Mouse (Mus musculus) forebrain, embryonic 10.5 days (tissue): ENCODE measurements around the gene Ndel1. TPM values are rescaled to one million over a fixed set of nuclear protein-coding genes. Genes with fewer than 3 reads are reported as not detected.

Experiments
- DNase-seq: peaks from one replicate; pipeline ENCODE4 v3.0.0-alpha.2; 2017; ENCODE audit warnings: low spot score; ENCODE audit errors: extremely low spot score
- H3K27ac ChIP-seq: fragments of 300-500 bp; sonication (generic); 2 replicates; pipeline ENCODE4 v1.5.1; 2016; ENCODE audit warnings: mild to moderate bottlenecking
- H3K27me3 ChIP-seq: fragments of 300-500 bp; sonication (generic); 2 replicates; pipeline ENCODE4 v1.6.1; 2016; ENCODE audit warnings: mild to moderate bottlenecking; ENCODE audit not compliant: poor library complexity, severe bottlenecking
- H3K36me3 ChIP-seq: fragments of 300-500 bp; sonication (generic); replicated peaks from 2 replicates; pipeline ENCODE4 v1.6.1; 2016; ENCODE audit warnings: mild to moderate bottlenecking, moderate library complexity
- H3K4me1 ChIP-seq: fragments of 300-500 bp; sonication (generic); 2 replicates; pipeline ENCODE4 v1.6.1; 2016
- H3K4me3 ChIP-seq: fragments of 300-500 bp; sonication (generic); 2 replicates; pipeline ENCODE4 v1.5.1; 2016; ENCODE audit warnings: mild to moderate bottlenecking, moderate library complexity
- H3K9me3 ChIP-seq: fragments of 300-500 bp; sonication (generic); 2 replicates; pipeline ENCODE4 v1.6.1; 2016; ENCODE audit warnings: mild to moderate bottlenecking, moderate library complexity
- WGBS: fragments of 180-500 bp; shearing (Covaris S2); methylation state at CpG from one replicate; pipeline ENCODE4 v1.1.7; 2016; 5-methylcytosine and 5-hydroxymethylcytosine counted together
- polyA plus RNA-seq: library from polyadenylated mRNA; unstranded; fragments of >200 nt; fragmentation: Nextera tagmentation; extraction: Ambion mirVana; gene quantifications from 2 replicates; pipeline ENCODE4 v1.2.1, GENCODE M21; 2016

Ndel1 gene
- polyA plus RNA-seq, 1 experiment from 2014 or later, result 51.3 TPM

DNA sequence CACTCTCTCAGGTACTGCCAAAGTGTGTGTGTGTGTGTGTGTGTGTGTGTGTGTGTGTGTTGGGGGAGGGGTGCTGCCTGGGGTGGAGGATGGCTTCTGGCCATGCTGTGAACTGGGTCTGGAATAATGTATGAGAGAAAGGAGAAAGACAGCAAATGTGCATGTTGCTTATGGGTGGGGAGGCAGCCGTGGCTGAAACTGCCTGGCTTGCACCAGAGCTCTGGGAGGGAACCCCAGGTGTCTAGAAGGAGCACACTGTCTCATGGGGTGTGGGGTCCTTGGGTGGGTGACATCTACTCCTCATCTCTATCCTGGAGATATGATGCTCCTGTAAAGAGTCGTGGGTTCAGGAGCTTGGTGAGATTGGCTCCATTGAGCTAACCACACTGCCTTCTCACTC, 17.0 kb upstream of the Ndel1 start:
- Histone ChIP-seq H3K4me1 (peaks cover 7% of the 10 kb centered on the region; the same call in 1 of the 2 replicates), H3K36me3 (no peaks in the 10 kb centered on the region), H3K4me3 (no peak overlapping the region), H3K27me3 (no peaks in the 10 kb centered on the region), H3K9me3 (no peaks in the 10 kb centered on the region), H3K27ac (no peak overlapping the region)
- 79% methylated on average over 2 of the region's 2 CpGs for WGBS
- no peak for DNase-seq

DNA sequence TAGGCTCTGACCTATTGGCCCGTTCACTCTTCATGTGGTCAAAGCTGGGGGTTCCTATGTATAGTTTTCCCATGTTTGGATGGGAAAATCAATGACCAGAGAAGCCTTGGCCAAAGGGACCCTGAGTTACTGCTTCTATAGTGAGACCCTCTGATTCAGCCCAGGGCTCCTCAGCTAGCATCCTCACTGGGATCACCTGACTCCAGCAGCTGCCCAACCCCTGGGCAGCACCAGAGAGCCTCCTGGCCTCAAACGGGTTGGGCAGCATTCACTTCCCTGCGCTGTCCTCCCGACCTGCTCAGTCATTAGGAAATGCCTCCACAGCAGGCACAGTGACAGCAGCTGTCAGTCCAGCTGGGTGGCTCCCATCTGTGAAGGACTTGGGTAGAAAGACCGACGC, 16.6 kb upstream of the Ndel1 start, which contains the start of gene Rnf222:
Gene Rnf222, plus strand, starts transcription at position 301 of the 400 bp plus-strand sequence.
- peaks cover 7% of the 10 kb centered on the region; the same call in 1 of the 2 replicates for H3K4me1 ChIP-seq
- no peak within 1 kb of the TSS for H3K4me3 ChIP-seq
- no peaks in the 10 kb centered on the region for H3K27me3 ChIP-seq
- DNase-seq, result no peak
- WGBS, result 45% methylated on average over 6 of the region's 6 CpGs
- no peaks in the 10 kb centered on the region for H3K9me3 ChIP-seq
- no peaks in the 10 kb centered on the region for H3K36me3 ChIP-seq
- no peak within 1 kb of the TSS for H3K27ac ChIP-seq

DNA sequence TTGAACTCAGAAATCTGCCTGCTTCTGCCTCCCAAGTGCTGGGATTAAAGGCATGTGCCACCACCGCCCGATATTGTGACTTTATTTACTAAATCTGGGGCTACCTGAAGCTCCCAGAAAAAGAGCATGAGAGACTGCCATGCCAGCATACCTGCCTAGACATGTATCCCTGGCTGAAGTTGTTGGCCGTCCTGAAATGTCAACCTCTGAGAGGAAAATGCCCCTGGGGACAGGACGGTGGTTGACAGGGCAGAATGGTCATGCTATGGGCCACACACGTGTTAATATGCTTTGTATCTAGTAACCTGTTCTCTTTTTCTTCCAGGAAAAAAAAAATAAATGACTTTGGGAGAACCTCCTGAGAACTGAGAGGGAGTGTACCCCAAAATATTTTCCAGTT, 14.4 kb upstream of the Ndel1 start:
- Histone ChIP-seq H3K9me3 (no peaks in the 10 kb centered on the region), H3K4me1 (no peaks in the 10 kb centered on the region; the same call in 1 of the 2 replicates), H3K27ac (no peak overlapping the region), H3K4me3 (no peak overlapping the region), H3K27me3 (no peaks in the 10 kb centered on the region), H3K36me3 (no peaks in the 10 kb centered on the region)
- 82% methylated on average over 5 of the region's 5 CpGs for WGBS
- DNase-seq, result no peak

DNA sequence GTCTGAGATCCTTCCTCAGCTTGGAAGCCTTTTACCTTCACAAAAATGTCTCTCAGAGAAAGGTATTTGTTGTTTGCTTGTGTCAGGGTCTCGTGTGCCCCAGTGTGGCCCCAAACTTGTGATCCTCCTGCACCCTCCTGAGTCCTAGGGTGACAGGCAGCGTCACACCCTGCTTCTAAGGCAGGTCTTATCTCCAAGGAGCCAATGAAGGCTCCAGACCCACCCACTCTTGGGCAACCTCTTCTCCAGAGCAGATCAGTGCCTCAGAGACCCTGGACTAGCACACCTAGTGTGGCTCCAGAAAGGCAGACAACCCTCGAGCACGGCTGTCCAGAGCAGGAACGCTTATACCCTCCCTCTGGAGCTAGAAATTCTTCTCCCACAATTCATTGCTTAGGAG, 12.7 kb upstream of the Ndel1 start:
- DNase-seq, result no peak
- H3K4me1 ChIP-seq, result no peaks in the 10 kb centered on the region; the same call in 1 of the 2 replicates
- H3K36me3 ChIP-seq, result no peaks in the 10 kb centered on the region
- no peak overlapping the region for H3K4me3 ChIP-seq
- H3K9me3 ChIP-seq, result no peaks in the 10 kb centered on the region
- no peaks in the 10 kb centered on the region for H3K27me3 ChIP-seq
- H3K27ac ChIP-seq, result no peak overlapping the region
- WGBS, result 81% methylated on average over 5 of the region's 5 CpGs

DNA sequence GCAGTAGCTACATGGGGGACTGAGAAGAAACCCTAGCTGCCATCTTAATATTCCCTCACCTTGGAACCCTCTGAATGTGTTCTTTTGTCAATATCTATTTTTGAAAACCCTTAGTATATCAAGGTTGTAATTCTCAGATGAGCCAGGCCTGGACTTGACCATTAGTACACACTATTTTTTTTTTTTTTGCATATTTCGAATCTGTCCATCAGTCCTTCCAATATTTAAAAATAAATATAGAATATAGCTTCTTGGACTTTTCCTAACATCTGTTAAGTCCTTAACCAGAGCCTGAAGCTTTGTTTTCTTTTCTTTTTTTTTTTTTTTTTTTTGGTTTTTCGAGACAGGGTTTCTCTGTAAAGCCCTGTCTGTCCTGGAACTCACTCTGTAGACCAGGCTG, 12.2 kb upstream of the Ndel1 start:
- Histone ChIP-seq H3K36me3 (no peaks in the 10 kb centered on the region), H3K4me3 (no peak overlapping the region)

DNA sequence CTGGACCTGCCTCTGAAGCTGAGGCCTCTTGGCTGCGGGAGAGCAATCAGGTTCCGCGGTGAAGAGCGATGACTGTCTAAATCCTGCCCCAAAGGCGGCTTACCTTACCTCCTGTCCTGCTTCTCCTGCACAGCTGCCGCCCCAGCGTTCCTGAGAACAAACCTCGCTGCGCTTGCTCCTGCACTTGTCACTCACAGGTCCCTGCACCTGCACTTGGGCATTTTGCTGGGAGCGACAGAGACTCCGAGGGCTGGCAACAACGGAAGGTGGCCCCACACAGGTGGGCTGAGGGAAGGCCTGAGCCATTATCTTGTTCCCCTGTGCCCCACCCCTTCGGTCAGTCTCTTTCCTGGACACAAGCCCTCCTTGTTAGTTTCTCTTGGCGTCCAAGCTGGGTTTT, 10.4 kb upstream of the Ndel1 start:
- Histone ChIP-seq H3K36me3 (no peaks in the 10 kb centered on the region), H3K27ac (no peak overlapping the region), H3K4me3 (no peak overlapping the region), H3K27me3 (no peaks in the 10 kb centered on the region), H3K4me1 (no peaks in the 10 kb centered on the region), H3K9me3 (no peaks in the 10 kb centered on the region)
- WGBS, result 16% methylated on average over 14 of the region's 14 CpGs
- no peak for DNase-seq

More for the DNA sequence above, 12.2 kb upstream of the Ndel1 start:
- Histone ChIP-seq H3K4me1 (no peaks in the 10 kb centered on the region; the same call in 1 of the 2 replicates), H3K9me3 (no peaks in the 10 kb centered on the region), H3K27ac (no peak overlapping the region), H3K27me3 (no peaks in the 10 kb centered on the region)
- no peak for DNase-seq
- 76% methylated on average over 2 of the region's 2 CpGs for WGBS

DNA sequence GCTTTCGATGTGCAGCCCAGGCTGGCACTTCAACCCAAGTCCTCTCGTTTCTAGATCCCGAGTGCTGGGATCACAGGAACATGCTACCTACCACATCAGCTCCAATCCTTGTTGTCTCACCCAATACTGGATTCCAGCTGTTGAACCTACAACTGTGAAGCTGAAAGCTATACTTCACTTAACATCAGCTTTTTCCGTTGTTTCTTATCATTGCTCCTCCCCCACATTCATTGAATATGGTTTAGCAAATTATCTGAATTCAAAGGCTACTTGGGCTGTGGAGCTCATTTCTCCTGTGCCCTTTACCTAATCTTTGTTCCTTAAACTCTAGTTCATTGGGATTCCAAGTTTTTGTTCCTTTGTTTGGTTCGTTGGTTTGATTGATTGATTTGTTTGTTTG, 7.2 kb upstream of the Ndel1 start:
- Histone ChIP-seq H3K9me3 (no peaks in the 10 kb centered on the region), H3K4me3 (no peak overlapping the region), H3K36me3 (no peaks in the 10 kb centered on the region), H3K27me3 (no peaks in the 10 kb centered on the region), H3K27ac (no peak overlapping the region), H3K4me1 (no peaks in the 10 kb centered on the region)
- DNase-seq, result no peak
- WGBS, result 90% methylated on average over 5 of the region's 5 CpGs

DNA sequence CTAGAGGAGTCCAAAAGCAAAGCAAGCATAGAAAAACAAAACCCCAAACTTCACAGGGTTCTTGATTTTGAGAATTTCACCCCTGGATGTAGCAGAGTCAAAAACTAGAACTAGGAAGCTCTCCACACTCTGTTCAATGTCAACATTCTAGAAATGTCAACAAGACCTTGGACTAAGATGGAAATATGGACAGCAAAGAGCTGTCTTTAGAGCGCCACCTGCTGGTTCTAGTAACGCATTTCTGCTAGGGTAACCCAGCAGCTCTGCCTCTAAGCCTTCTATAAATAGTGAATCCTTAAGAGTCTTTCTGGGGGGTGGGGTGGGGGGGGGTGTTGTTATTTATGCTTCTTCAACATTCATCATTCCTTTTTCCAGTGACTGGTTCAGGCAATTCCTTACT, 3.2 kb upstream of the Ndel1 start:
- WGBS, result 0% methylated on average over 2 of the region's 2 CpGs
- Histone ChIP-seq H3K4me1 (peaks cover 5% of the 10 kb centered on the region; the same call in 1 of the 2 replicates), H3K9me3 (no peaks in the 10 kb centered on the region), H3K36me3 (no peaks in the 10 kb centered on the region), H3K27me3 (no peaks in the 10 kb centered on the region), H3K4me3 (no peak overlapping the region), H3K27ac (no peak overlapping the region)
- peak; percentile 45 for DNase-seq

DNA sequence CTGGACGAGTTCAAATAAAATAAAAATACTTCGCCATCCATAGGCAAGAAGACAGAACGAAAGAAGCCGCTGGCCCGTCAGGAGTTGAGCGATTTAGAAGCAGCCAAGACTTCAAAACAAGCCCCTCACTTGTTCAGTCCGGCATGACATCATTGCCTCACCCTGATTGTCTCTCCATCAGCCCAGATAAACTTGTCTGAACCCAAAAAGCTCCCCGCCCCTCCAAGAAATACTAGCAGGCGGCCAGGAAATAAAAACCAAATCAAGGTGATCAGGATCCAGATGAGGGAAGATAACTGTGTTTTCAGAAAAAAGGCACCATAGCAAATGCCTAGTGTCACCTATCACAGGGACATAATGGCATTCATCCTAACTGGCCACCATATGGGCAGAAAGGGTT, 381 bp downstream of the Ndel1 start:
- H3K27me3 ChIP-seq, result no peaks in the 10 kb centered on the region
- H3K4me3 ChIP-seq, result no peak overlapping the region
- 0 out of 2 replicates have a peak overlapping the region, but pooled peaks have one; percentile 40 for H3K27ac ChIP-seq
- H3K36me3 ChIP-seq, result no peaks in the 10 kb centered on the region
- no peaks in the 10 kb centered on the region for H3K9me3 ChIP-seq
- WGBS, result 89% methylated on average over 9 of the region's 9 CpGs
- no peak for DNase-seq
- peaks cover 5% of the 10 kb centered on the region; the same call in 1 of the 2 replicates for H3K4me1 ChIP-seq

DNA sequence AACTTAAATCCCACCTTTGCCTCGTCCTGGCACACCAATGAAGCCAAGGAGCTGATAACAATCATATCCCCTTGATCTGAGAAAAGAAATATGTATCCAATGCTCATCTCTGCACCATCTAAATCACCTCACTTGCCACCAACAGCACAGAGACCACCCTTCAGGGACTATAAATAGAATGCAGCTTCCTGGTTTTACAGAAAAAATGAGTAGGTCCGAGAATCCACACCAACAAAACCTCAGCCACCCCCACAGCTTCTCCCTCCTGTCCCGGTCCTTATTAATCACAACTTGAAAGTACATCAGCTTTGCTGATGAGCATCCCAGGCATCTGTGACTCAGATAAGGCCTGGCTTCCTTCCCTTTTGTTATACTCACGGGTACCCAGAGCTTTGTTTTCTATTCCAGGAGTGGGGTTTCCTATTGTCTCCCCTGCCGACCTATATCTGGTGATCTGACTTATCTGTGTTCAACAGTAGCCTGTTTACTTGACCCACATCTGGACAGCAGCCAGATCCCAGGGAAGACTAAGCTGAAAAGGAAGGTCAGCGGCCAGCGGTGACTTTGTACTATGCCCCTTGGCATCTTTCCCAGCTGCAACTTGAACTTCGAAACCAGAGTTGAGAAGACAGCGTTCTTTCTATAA, 7.0 kb downstream of the Ndel1 start:
- H3K4me3 ChIP-seq, result no peak overlapping the region
- no peaks in the 10 kb centered on the region for H3K9me3 ChIP-seq
- no peak for DNase-seq
- no peaks in the 10 kb centered on the region for H3K27me3 ChIP-seq
- H3K36me3 ChIP-seq, result no peaks in the 10 kb centered on the region
- 70% methylated on average over 9 of the region's 9 CpGs for WGBS
- H3K27ac ChIP-seq, result no peak overlapping the region
- H3K4me1 ChIP-seq, result peaks cover 6% of the 10 kb centered on the region

DNA sequence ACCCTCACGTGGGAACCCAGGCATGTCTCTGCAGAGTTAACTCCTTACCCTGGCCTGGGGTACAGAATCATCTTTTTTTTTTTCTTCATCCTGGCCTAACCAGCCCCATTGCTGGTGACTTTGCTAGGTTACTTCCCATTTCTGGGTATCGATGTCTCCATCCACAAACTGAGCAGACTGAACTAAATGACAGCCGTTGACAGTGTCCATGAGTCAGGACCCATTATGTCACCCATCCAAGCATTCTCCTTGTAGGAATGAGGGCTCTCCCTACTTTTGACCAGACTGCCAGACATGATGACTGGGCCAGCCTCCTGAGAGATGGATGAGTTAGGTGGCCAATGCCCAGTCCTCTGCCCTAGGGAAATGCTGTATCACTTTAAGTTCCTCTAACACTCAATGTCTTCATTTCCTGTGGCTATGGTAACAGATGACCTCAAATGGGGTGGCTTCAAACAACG, 8.0 kb downstream of the Ndel1 start:
- WGBS, result 72% methylated on average over 4 of the region's 4 CpGs
- H3K27ac ChIP-seq, result no peak overlapping the region
- H3K4me3 ChIP-seq, result no peak overlapping the region

DNA sequence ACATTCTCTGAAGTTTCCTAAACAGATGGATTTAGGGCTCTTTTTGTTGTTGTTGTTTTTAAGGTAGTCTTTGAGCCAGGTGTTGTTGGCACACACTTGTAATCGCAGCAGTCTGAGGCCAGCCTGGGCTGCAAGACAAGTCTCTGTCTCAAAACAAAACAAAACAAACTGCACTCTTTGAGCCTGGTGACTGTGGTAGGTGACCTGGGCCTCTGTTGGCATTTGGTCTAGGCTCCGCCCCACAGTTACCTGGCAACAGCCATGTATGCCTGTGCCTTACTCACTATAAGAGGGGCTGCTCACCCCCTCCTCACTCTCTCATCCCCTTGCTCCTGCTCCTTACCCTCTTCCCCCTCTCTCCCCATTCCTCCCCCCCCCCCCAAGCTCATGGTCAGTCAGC, 9.4 kb downstream of the Ndel1 start:
- DNase-seq, result no peak
- Histone ChIP-seq H3K27ac (no peak overlapping the region), H3K36me3 (no peaks in the 10 kb centered on the region), H3K27me3 (no peaks in the 10 kb centered on the region), H3K4me1 (peaks cover 6% of the 10 kb centered on the region), H3K9me3 (no peaks in the 10 kb centered on the region), H3K4me3 (no peak overlapping the region)
- 86% methylated on average over 2 of the region's 2 CpGs for WGBS

More for the DNA sequence above, 8.0 kb downstream of the Ndel1 start:
- no peak for DNase-seq
- Histone ChIP-seq H3K4me1 (peaks cover 6% of the 10 kb centered on the region), H3K27me3 (no peaks in the 10 kb centered on the region), H3K36me3 (no peaks in the 10 kb centered on the region), H3K9me3 (no peaks in the 10 kb centered on the region)

DNA sequence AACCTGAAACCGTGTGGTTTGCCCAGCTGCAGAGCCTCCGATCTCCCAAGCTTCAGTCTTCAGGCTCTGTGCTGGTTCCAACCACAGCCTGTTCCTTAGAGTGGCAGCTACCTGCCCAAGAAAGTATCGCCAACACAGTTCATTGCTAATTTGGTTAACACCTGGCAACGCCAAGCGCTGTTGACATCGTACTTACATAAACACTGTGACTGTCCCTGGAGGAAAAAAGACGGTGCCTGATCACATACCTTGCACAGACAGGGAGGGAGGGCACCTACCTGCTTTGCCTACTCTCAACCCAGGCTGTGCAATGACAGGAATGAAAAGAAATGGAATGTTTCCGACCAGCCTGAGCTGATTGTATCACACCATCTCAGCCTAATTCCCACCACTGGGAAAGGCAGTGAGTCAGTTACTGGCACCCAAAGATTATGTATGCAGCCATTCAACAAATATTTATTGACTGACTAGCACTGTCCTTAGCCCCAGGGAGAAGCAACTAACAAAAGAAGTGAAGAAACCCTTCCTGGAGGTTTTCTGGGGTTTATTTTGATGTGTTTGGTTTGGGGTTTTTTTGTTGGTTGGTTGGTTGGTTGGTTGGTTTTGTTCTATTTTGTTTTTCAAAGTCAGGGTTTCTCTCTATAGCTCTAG, 11.6 kb downstream of the Ndel1 start:
- Histone ChIP-seq H3K27ac (no peak overlapping the region), H3K36me3 (no peaks in the 10 kb centered on the region), H3K4me1 (peaks cover 6% of the 10 kb centered on the region), H3K9me3 (no peaks in the 10 kb centered on the region), H3K4me3 (no peak overlapping the region), H3K27me3 (no peaks in the 10 kb centered on the region)
- WGBS, result 88% methylated on average over 8 of the region's 8 CpGs
- no peak for DNase-seq
